Mouse (Mus musculus): ENCODE data around the gene D330045A20Rik. TPM values are rescaled to one million over a fixed set of nuclear protein-coding genes. Genes with fewer than 3 reads are reported as not detected.
"Not testable (repeated sequence)": the region's sequence is repeated elsewhere in the genome, so short reads cannot be mapped to it uniquely, and the experiment has no call there.

D330045A20Rik gene
- under 1 TPM; 0.15 to 0.57 (median 0.49) TPM for total RNA-seq (2022)

GRCm38 (mm10) chrX:139480022-139480894 lies at the start of gene D330045A20Rik:
TSS of gene D330045A20Rik (plus strand) at chrX:139480367.
- DNase-seq (ENCODE audit: low spot score in 2 of 2) = no peak

- DNase-seq (ENCODE audit: low spot score in 2 of 2) = peak in 1 of 2 experiments; percentile 23
Observed at GRCm38 (mm10) chrX:139432550-139432949, 47.6 kb upstream of the D330045A20Rik start.

GRCm38 (mm10) chrX:139435202-139435601 lies 45.0 kb upstream of the D330045A20Rik start:
- DNase-seq (ENCODE audit: low spot score in 2 of 2) = no peak

GRCm38 (mm10) chrX:139441057-139441456 lies 39.1 kb upstream of the D330045A20Rik start:
- not testable (repeated sequence) for DNase-seq (ENCODE audit: low spot score in 2 of 2)

GRCm38 (mm10) chrX:139456812-139457211 lies 23.4 kb upstream of the D330045A20Rik start:
- no peak for DNase-seq (ENCODE audit: low spot score in 2 of 2)

- no peak for DNase-seq (ENCODE audit: low spot score in 2 of 2)
Observed at GRCm38 (mm10) chrX:139482083-139482482, 1.9 kb downstream of the D330045A20Rik start.

GRCm38 (mm10) chrX:139484974-139485373 lies 4.8 kb downstream of the D330045A20Rik start:
- DNase-seq (ENCODE audit: low spot score in 2 of 2) = no peak

- DNase-seq (ENCODE audit: low spot score in 2 of 2) = no peak
Observed at GRCm38 (mm10) chrX:139516156-139516555, 36.0 kb downstream of the D330045A20Rik start.

GRCm38 (mm10) chrX:139519251-139519650 lies 39.1 kb downstream of the D330045A20Rik start:
- DNase-seq (ENCODE audit: low spot score in 2 of 2) = no peak

- no peak for DNase-seq (ENCODE audit: low spot score in 2 of 2)
Observed at GRCm38 (mm10) chrX:139524303-139525091, 44.3 kb downstream of the D330045A20Rik start.

GRCm38 (mm10) chrX:139525724-139526123 lies 45.6 kb downstream of the D330045A20Rik start:
- no peak for DNase-seq (ENCODE audit: low spot score in 2 of 2)

GRCm38 (mm10) chrX:139526984-139527383 lies 46.8 kb downstream of the D330045A20Rik start:
- no peak for DNase-seq (ENCODE audit: low spot score in 2 of 2)

- DNase-seq (ENCODE audit: low spot score in 2 of 2) = no peak
Observed at GRCm38 (mm10) chrX:139529678-139530077, 49.5 kb downstream of the D330045A20Rik start.

GRCm38 (mm10) chrX:139532293-139532692 lies 52.1 kb downstream of the D330045A20Rik start:
- DNase-seq (ENCODE audit: low spot score in 2 of 2) = no peak

GRCm38 (mm10) chrX:139537641-139538397 lies 57.7 kb downstream of the D330045A20Rik start:
- no peak for DNase-seq (ENCODE audit: low spot score in 2 of 2)

- DNase-seq (ENCODE audit: low spot score in 2 of 2) = no peak
Observed at GRCm38 (mm10) chrX:139543726-139544125, 63.6 kb downstream of the D330045A20Rik start.

- no peak for DNase-seq (ENCODE audit: low spot score in 2 of 2)
Observed at GRCm38 (mm10) chrX:139550456-139550855, 70.3 kb downstream of the D330045A20Rik start.

- no peak for DNase-seq (ENCODE audit: low spot score in 2 of 2)
Observed at GRCm38 (mm10) chrX:139552090-139552489, 71.9 kb downstream of the D330045A20Rik start.

- no peak for DNase-seq (ENCODE audit: low spot score in 2 of 2)
Observed at GRCm38 (mm10) chrX:139562255-139562924, 82.2 kb downstream of the D330045A20Rik start.

GRCm38 (mm10) chrX:139562925-139563461 lies 82.8 kb downstream of the D330045A20Rik start, which contains the start of gene Rnf128:
TSS of gene Rnf128 (plus strand) at chrX:139563316.
- no peak for DNase-seq (ENCODE audit: low spot score in 2 of 2)

All from left cerebral cortex, adult 8-10 months (tissue).